Mouse (Mus musculus) olfactory bulb, adult 2 months (tissue): ENCODE results near the gene Uaca. TPM values are rescaled to one million over a fixed set of nuclear protein-coding genes. Genes with fewer than 3 reads are reported as not detected.

Experiments used
- H3K27ac ChIP-seq: fragments of 200-500 bp; 2 replicates; pipeline ENCODE4 v1.5.1; 2012; ENCODE audit warnings: low read depth, low read length; ENCODE audit not compliant: insufficient read depth
- H3K4me1 ChIP-seq: fragments of 200-500 bp; 2 replicates; pipeline ENCODE4 v1.6.1; 2012; ENCODE audit warnings: low read length; ENCODE audit not compliant: control insufficient read depth, insufficient read depth
- H3K4me3 ChIP-seq: fragments of 200-500 bp; 2 replicates; pipeline ENCODE4 v1.5.1; 2012; ENCODE audit warnings: mild to moderate bottlenecking, low read depth, low read length, moderate library complexity; ENCODE audit not compliant: insufficient read depth
- CTCF ChIP-seq: fragments of 200-500 bp; IDR thresholded peaks from 2 replicates; pipeline ENCODE4 v1.5.1; 2012; ENCODE audit warnings: low read depth, mild to moderate bottlenecking, low read length, moderate library complexity; ENCODE audit not compliant: insufficient read depth
- POLR2A ChIP-seq: fragments of 200-500 bp; IDR thresholded peaks from 2 replicates; pipeline ENCODE4 v1.6.1; 2012; ENCODE audit warnings: mild to moderate bottlenecking, low read depth, low read length, moderate library complexity; ENCODE audit not compliant: insufficient read depth
- WGBS: fragments of 180-500 bp; shearing (Covaris S2); methylation state at CpG from one replicate; pipeline ENCODE4 v1.1.7; 2018; 5-methylcytosine and 5-hydroxymethylcytosine counted together
- polyA plus RNA-seq: library from polyadenylated mRNA; stranded (reverse); fragments of >200 nt; gene quantifications from 2 replicates; pipeline ENCODE4 v1.2.4, GENCODE M21; 2012; ENCODE audit warnings: low replicate concordance; ENCODE audit not compliant: missing spikeins, insufficient read depth, insufficient read length

The Uaca gene
- polyA plus RNA-seq, 1 experiment = not detected

GRCm38 (mm10) chr9:60838331-60838872, 44.1 kb downstream of the Uaca start:
- no peak for TF ChIP-seq POLR2A
- TF ChIP-seq CTCF = no peak
- no peak overlapping the region for H3K4me3 ChIP-seq
- peaks cover 6% of the 10 kb centered on the region; the same call in 1 of the 2 replicates for H3K4me1 ChIP-seq
- WGBS = 63% methylated on average over 9 of the region's 9 CpGs
- no peak overlapping the region for H3K27ac ChIP-seq

- Histone ChIP-seq H3K27ac (no peak overlapping the region), H3K4me1 (peaks cover 6% of the 10 kb centered on the region; the same call in 1 of the 2 replicates), H3K4me3 (no peak overlapping the region)
- TF ChIP-seq CTCF (no peak), POLR2A (no peak)
- 52% methylated on average over 5 of the region's 5 CpGs for WGBS
Observed at GRCm38 (mm10) chr9:60841393-60841792, 47.1 kb downstream of the Uaca start.

DNA sequence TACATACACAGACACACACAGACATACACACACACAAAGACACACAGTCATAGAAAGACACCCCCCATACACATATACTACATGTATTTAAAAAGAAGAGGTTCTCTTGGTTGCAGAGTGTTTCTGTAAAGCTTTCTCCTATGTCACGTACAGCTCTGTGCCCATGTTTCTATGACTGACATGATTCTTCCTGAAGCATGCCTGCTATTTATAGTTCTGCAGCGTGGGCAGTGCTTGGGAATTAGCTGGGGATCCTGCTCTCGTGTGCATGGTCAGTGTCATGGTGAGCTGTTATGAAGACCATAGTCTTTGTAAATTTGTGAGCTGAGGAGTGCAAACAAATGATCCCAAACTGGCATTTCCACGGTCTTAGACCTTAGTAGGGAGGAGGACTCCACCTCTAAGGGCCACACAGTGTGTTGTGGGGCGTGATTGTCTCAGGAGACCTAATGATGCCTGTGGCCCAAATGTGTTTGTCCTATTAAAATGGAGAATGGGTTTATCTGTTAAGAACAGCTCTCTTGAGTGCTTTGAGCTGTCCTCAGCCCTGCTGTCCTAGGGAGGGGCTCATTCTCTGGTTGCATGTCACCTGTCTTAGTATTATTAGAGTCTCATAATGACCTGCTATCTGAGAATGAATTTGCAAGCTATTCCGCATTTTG, 49.2 kb downstream of the Uaca start:
- TF ChIP-seq CTCF = no peak
- no peak for TF ChIP-seq POLR2A
- 88% methylated on average over 6 of the region's 6 CpGs for WGBS
- Histone ChIP-seq H3K4me1 (0 out of 2 replicates have a peak, but pooled peaks cover 2% of the 10 kb centered on the region), H3K4me3 (no peak overlapping the region), H3K27ac (no peak overlapping the region)

GRCm38 (mm10) chr9:60848730-60849129, 54.4 kb downstream of the Uaca start:
- H3K27ac ChIP-seq = no peak overlapping the region
- H3K4me1 ChIP-seq = no peaks in the 10 kb centered on the region
- H3K4me3 ChIP-seq = no peak overlapping the region
- WGBS = 67% methylated on average over 9 of the region's 9 CpGs
- TF ChIP-seq CTCF = no peak

DNA sequence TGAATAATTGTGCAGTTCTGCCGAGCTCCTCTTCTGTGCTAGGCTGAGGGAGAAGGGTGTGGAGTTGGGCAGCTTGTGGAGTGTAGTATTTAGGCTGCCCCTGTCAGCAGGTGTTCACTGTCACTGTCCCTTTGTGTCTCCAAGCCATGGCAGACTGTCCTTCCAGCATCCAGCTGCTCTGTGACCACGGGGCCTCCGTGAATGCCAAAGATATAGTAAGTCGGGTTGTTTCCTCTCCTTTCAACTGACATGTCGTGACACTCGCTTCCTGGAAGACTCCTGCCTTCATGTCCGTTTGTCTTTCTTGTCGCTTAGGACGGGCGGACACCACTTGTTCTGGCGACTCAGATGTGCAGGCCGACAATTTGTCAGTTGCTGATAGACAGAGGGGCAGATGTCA, 55.6 kb downstream of the Uaca start:
- Histone ChIP-seq H3K27ac (no peak overlapping the region), H3K4me1 (no peaks in the 10 kb centered on the region), H3K4me3 (no peak overlapping the region)
- TF ChIP-seq POLR2A (no peak), CTCF (no peak)
- WGBS = 93% methylated on average over 12 of the region's 12 CpGs

DNA sequence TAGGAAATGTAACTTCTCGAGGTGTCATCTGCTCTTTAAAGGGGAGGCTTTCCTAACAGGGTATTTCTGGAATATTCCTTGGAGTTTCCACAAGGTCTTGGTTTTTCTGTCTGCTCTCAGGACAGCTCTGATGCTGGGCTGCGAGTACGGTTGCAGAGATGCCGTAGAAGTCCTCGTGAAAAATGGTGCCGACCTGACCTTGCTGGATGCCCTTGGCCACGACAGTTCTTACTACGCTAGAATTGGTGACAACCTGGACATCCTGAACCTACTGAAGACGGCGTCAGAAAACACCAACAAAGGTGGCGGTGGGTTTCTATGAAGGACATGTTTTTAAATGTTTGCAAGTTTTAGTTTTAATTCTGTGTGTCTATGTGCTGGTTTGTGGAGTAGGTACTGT, 59.9 kb downstream of the Uaca start:
- no peak for TF ChIP-seq POLR2A
- TF ChIP-seq CTCF = no peak
- H3K4me3 ChIP-seq = no peak overlapping the region
- H3K27ac ChIP-seq = no peak overlapping the region
- 95% methylated on average over 11 of the region's 11 CpGs for WGBS
- peaks cover 2% of the 10 kb centered on the region for H3K4me1 ChIP-seq

DNA sequence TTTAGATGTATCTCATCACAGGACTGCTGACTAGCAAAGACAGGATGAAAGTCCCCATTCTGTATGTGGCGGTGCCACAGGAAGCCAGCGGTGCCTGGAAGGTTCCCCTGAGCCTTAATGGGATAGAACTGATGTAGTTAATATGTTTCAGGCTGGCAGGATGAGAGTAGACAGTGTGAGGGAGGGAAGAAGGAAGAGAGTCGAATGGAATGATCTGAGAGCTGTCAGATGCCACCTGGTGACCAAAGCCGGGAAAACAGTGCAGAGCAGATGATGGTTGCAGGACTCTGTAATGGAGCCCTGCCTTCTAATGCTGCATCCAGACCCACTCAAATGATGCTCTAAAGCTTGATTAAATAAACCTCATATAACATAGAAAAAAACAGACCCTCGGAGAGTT, 63.5 kb downstream of the Uaca start:
- Histone ChIP-seq H3K4me1 (peaks cover 2% of the 10 kb centered on the region), H3K27ac (no peak overlapping the region), H3K4me3 (no peak overlapping the region)
- 22% methylated on average over 5 of the region's 5 CpGs for WGBS
- TF ChIP-seq POLR2A (no peak), CTCF (no peak)

DNA sequence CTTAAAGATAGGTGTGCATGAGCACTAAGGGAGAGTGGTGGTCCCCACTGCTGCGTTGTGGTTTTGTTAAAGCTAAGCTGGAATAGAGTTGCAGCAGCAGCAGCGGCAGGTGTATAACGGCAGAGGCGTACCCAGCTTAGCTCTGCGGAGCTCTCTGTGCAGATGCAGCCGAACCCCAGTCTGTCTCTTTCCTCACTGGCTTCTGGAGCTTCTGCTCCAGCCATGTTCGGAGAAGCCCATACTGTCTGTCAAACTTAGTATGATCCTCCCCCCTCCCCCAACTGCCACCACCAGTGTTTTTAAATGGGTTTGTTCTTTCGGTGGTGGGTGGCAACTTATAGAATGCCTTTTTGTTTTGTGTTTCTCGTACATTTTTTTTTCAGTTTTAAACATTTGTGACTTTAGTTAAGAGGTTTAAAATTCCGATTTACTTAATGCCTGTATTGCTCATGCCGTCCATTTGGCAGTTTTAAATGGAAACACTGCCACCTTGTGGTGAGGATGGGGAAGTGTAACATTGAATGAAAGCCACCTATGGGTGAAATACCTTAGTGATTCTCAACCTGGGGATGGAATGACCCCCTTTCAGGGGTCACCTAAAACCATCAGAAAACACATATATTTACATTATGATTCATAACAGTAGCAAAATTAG, 64.1 kb downstream of the Uaca start:
- WGBS = 17% methylated on average over 11 of the region's 11 CpGs
- no peak overlapping the region for H3K27ac ChIP-seq
- no peak overlapping the region for H3K4me3 ChIP-seq
- TF ChIP-seq CTCF (no peak), POLR2A (no peak)
- peaks cover 2% of the 10 kb centered on the region for H3K4me1 ChIP-seq

DNA sequence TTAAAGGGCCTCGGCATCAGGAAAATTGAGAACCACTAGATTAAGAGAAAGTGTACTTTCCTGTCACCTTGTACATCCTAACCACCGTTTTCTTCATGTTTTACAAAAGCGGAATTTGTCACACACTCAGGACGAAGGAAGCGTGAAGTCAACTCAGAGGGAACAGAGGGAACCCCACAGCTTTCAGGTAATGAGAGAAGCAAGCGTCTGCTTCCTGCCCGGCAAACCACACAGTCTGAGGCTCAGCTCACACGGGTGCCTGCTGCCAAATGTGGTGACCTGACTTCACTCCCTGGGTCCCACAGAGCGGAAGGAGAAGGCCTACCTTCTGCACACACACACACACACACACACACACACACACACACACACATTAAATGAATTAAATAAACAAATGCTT, 64.7 kb downstream of the Uaca start:
- no peak overlapping the region for H3K27ac ChIP-seq
- H3K4me1 ChIP-seq = peaks cover 2% of the 10 kb centered on the region
- TF ChIP-seq POLR2A = no peak
- TF ChIP-seq CTCF = no peak
- H3K4me3 ChIP-seq = no peak overlapping the region
- 76% methylated on average over 9 of the region's 9 CpGs for WGBS

- no peak overlapping the region for H3K4me3 ChIP-seq
- WGBS = 88% methylated on average over 5 of the region's 5 CpGs
- H3K4me1 ChIP-seq = peaks cover 2% of the 10 kb centered on the region
- no peak overlapping the region for H3K27ac ChIP-seq
- no peak for TF ChIP-seq POLR2A
- no peak for TF ChIP-seq CTCF
Observed at GRCm38 (mm10) chr9:60861030-60861429, 66.7 kb downstream of the Uaca start.
